Mouse (Mus musculus): ENCODE results near the gene Prss21. TPM values are rescaled to one million over a fixed set of nuclear protein-coding genes. Genes with fewer than 3 reads are reported as not detected.

Prss21 gene
- polyA plus RNA-seq (2017; shearing (Covaris generic)): not detected

GRCm38 (mm10) chr17:23867756-23868155 is at the start of gene Prss21:
Gene Prss21, plus strand, starts transcription at chr17:23868056.
- ATAC-seq: no peak

- no peak for ATAC-seq
Measured at GRCm38 (mm10) chr17:23818579-23818978, 49.3 kb upstream of the Prss21 start.

- ATAC-seq: no peak
Measured at GRCm38 (mm10) chr17:23819235-23819634, 48.6 kb upstream of the Prss21 start.

- ATAC-seq: no peak
Measured at GRCm38 (mm10) chr17:23820731-23821130, 47.1 kb upstream of the Prss21 start.

GRCm38 (mm10) chr17:23822094-23822493 is 45.8 kb upstream of the Prss21 start:
- no peak for ATAC-seq

GRCm38 (mm10) chr17:23823018-23823417 is 44.8 kb upstream of the Prss21 start:
- ATAC-seq: no peak

- ATAC-seq: no peak
Measured at GRCm38 (mm10) chr17:23823614-23824013, 44.2 kb upstream of the Prss21 start.

GRCm38 (mm10) chr17:23825591-23825990 is 42.3 kb upstream of the Prss21 start:
- ATAC-seq: no peak

- peak; percentile 46 for ATAC-seq
Measured at GRCm38 (mm10) chr17:23828271-23829001, 39.4 kb upstream of the Prss21 start.

- peak; percentile 77 for ATAC-seq
Measured at GRCm38 (mm10) chr17:23829064-23829619, 38.7 kb upstream of the Prss21 start, which contains the start of gene Elob. Gene Elob, minus strand, starts transcription at chr17:23829136.

- no peak for ATAC-seq
Measured at GRCm38 (mm10) chr17:23831201-23831600, 36.7 kb upstream of the Prss21 start.

GRCm38 (mm10) chr17:23836006-23836575 is 31.8 kb upstream of the Prss21 start, which contains the start of gene Prss33:
Gene Prss33, minus strand, starts transcription at chr17:23836056.
- ATAC-seq: no peak

- peak; percentile 35 for ATAC-seq
Measured at GRCm38 (mm10) chr17:23841145-23841544, 26.7 kb upstream of the Prss21 start.

- ATAC-seq: no peak
Measured at GRCm38 (mm10) chr17:23843141-23843811, 24.6 kb upstream of the Prss21 start.

- peak; percentile 94 for ATAC-seq
Measured at GRCm38 (mm10) chr17:23843812-23844273, 24.0 kb upstream of the Prss21 start, which contains the start of the genes Prss32 and Prss41. Gene Prss32, plus strand, starts transcription at chr17:23843855. Gene Prss41, minus strand, starts transcription at chr17:23844172.

GRCm38 (mm10) chr17:23850028-23850427 is 17.8 kb upstream of the Prss21 start:
- ATAC-seq: no peak

- ATAC-seq: peak; percentile 46
Measured at GRCm38 (mm10) chr17:23850853-23851749, 16.8 kb upstream of the Prss21 start.

- ATAC-seq: peak; percentile 69
Measured at GRCm38 (mm10) chr17:23853292-23853691, 14.6 kb upstream of the Prss21 start.

- ATAC-seq: no peak
Measured at GRCm38 (mm10) chr17:23854229-23854765, 13.6 kb upstream of the Prss21 start.

- no peak for ATAC-seq
Measured at GRCm38 (mm10) chr17:23857193-23857592, 10.7 kb upstream of the Prss21 start.

- no peak for ATAC-seq
Measured at GRCm38 (mm10) chr17:23857913-23858312, 9.9 kb upstream of the Prss21 start.

GRCm38 (mm10) chr17:23862926-23863325 is 4.9 kb upstream of the Prss21 start:
- no peak for ATAC-seq

Measured in inflammation-experienced regulatory T-cells, adult 6 months (primary cell).